Mouse (Mus musculus) kidney, adult 9 months (tissue): Measurements from ENCODE around the gene Ssna1.
"Not testable (repeated sequence)": the region's sequence is repeated elsewhere in the genome, so short reads cannot be mapped to it uniquely, and the experiment has no call there.

ENCODE experiments used
- DNase-seq: peaks from one replicate; pipeline ENCODE4 v3.0.0; 2022

Ssna1 gene

DNA sequence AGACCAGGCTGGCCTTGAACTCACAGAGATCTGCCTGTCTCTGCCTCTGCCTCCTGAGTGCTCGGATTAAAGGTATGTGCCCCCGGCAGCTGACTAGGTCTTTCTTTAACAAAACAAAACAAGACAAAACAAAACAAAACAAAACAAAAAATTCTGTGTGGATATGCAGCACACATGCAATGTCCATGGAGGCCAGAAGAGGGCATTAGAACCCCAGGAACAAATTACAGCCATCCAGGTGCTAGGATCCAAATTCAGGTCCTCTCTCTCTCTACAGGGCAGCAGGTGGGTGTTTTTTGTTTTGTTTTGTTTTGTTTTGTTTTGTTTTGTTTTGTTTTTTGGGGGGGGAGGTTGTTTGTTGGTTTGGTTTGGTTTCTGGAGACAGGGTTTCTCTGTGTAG lies 13.4 kb downstream of the Ssna1 start:
- DNase-seq: no peak

DNA sequence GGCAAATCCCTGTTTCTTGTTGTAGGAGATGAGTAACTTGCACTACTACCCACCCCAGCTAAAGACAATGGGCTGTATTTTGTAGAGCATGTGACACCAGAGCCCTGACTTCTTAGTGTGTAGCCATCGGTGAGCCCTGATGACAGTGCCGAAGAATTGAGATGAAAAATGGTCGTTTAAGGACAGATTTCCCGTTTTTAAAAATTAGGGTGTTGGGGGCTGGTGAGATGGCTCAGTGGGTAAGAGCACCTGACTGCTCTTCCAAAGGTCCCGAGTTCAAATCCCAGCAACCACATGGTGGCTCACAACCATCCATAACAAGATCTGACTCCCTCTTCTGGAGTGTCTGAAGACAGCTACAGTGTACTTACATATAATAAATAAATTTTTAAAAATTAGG lies 15.0 kb downstream of the Ssna1 start:
- not testable (repeated sequence) for DNase-seq

DNA sequence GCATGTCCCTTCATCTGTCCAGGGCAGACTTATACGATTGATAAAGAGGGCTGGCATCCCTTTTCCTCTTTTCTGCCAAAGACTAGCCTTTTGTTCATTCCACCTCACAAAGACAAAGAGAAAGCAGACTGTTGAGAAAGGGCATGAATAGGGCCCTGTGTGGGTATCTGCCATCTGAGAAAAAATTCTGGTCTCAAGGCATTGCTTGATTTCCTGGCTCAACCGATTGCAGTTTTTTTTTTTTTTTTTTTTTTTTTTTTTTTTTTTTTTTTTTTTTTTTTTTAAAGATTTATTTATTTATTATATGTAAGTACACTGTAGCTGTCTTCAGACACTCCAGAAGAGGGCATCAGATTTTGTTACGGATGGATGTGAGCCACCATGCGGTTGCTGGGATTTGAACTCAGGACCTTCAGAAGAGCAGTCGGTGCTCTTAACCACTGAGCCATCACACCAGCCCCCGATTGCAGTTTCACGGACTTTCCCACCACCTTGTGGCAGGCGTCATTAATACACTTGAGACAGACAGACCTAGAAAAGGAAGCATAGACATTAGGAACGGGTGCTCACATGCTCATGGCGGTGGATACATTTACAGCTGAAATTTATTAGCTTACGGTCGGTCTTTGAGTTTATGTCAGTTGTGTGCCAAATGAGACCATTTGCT lies 15.7 kb downstream of the Ssna1 start:
- DNase-seq: peak; percentile 64

DNA sequence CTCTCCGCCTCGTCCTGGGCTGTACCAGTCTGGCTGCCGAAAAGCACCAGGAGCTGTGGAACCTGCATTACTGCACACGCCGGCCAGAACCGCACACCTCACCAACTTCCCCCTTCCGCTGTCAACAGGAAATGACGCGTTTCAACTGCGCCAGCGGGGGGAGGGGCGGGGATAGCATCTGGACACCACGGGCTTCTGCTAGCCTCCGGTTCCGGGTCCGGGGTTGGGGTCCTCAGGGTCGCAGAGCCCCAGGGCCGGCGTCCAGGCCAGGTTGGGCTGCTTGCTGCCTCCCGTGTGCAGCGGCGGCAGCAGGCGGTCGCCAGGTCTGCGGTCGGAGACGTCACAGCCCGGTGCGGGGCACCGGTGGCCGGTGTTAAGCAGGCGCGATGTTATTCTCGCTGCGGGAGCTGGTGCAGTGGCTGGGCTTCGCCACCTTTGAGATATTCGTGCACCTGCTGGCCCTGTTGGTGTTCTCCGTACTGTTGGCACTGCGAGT lies 16.9 kb downstream of the Ssna1 start, which contains the start of gene Tmem203:
Gene Tmem203, plus strand, starts transcription at position 156 of the 496 bp plus-strand sequence.
- DNase-seq: peak; percentile 87

DNA sequence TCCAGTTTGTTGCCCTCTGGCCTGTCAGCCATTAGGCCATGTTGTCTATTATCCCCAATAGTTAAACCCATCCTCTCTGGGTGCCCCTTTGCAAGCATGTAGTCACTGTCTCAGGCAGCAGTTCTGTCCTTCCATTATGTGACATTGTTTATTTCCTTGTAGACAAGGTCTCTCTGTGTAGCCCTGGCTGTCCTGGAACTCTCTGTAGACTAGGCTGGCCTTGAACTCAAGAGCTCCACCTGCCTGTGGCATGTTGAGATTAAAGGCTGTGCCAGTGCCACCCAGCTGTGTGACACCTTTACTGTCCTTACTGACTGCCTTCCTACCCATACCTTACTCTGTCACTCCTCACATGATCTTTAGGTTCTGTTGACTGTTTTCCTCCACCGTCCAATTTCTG lies 19.9 kb downstream of the Ssna1 start:
- peak; percentile 51 for DNase-seq

DNA sequence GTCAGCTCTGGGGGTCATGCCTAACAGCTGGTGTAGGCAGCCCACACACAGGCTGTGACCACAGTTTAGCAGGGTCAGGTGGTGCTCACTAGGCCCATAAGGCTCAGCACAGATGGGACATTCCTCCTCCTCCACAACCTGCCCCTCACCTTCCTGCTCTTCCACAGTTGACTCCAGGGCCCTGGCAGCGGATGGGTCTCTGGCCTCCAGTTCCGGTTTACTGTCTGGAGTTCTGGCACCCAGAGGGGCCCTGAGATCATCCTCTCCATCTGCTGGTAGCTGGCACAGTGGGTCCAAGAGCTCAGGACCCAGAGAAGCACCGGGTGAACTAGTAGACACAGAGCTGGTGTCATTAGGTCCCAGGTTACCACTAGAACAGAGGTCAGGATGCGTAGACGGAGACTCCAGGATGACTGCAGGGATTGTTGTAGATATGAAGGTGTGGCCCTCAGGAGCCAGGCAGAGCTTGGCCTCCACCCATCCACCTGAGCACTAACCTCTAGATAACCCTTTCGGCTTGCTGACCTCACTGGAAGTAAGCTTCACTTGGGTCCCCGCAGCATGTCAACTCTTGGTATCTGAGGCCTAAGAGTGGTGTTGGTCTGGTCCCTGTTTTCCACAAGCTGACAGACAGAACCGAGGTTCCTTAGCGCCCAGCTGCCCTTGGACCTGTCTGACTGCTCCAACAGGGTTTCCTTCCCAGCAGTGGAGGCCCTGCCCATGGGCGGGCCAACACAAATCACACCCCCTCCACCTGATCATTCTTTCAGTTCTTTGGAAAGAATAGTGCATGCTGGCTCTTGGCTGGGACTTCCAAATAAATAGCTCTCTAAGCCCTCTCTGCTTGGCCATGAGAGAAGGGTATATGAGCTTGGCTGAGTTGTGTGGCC lies 25.8 kb downstream of the Ssna1 start, which contains the start of gene AL732309.1:
Gene AL732309.1, minus strand, starts transcription at position 681 of the 890 bp plus-strand sequence.
- DNase-seq: peak; percentile 60

DNA sequence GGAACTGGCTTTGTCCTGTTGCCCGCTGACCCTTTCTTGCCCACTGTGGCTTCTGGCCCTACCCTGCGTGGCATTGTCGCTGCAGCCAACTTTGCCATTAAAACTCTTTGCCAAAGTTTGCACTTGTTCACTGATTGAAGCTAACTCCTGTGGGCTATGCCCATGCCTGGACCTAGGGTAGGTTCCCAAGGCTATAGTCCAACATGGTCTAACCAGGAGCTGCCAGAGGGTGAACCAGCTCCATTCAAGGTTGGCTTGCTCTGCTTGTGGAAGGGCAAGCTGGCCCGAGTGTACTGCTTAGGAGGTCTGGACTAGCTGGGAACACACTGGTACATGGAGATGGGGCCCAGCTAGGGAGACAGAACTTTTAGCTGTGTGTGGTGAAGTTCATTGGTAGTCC lies 28.1 kb downstream of the Ssna1 start:
- DNase-seq: peak; percentile 52

DNA sequence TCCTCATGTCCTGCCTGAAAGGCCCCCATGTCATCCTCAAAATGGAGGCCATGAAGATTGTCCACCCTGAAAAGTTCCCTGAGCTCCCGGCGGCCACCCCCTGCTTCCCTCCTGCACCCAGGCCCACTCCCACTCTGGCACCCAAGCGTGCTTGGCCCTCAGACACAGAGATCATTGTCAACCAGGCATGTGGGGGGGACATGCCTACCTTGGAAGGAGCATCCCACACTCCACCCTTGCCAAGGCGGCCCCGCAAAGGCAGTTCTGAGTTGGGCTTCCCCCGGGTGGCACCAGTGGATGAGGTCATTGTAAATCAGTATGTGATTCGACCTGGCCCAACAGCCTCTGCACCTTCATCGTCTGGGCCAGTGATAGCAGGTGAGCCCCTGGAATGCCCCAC lies 28.9 kb downstream of the Ssna1 start:
- no peak for DNase-seq

DNA sequence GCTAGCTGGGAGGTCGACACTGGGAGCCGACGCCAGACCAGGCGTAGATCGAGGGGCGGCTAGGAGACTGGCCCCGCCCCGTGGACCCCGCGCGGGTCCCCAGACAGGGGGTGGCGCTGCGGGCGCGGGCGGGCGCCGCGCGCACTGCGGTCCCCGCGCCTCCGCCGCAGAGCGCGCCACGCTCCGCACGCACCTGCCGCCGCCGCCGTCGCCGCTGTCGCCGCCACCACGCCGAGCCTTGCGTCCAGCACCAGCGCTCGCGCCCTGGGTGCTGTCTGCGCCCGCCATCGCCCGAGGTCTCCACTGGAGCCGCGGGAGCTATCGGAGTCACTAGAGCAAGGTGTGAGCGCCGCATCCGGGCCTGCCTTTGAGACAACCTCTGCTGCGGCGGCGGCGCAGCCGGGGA lies 30.1 kb downstream of the Ssna1 start, which contains the start of the genes Rnf208 and Cysrt1:
Gene Rnf208, plus strand, starts transcription at position 155 of the 406 bp plus-strand sequence.
Gene Cysrt1, minus strand, starts transcription at position 352 of the 406 bp plus-strand sequence.
- DNase-seq: no peak

DNA sequence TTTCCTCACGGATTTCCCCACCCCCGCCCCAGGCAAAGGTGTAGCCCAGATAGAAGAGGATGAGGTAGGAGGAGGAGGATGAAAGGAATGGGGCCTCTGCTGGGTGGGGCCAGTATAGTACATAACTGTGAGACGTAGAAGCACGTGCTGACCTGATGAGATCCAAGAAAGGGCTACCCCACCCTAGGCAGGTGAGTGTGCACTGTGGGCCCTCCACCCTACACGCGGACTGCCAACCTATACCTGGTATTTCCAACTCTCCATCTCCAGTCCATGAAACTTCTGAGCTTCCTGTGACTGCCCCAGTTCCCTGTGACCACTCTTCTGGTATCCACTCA lies 30.8 kb downstream of the Ssna1 start:
- DNase-seq: no peak

DNA sequence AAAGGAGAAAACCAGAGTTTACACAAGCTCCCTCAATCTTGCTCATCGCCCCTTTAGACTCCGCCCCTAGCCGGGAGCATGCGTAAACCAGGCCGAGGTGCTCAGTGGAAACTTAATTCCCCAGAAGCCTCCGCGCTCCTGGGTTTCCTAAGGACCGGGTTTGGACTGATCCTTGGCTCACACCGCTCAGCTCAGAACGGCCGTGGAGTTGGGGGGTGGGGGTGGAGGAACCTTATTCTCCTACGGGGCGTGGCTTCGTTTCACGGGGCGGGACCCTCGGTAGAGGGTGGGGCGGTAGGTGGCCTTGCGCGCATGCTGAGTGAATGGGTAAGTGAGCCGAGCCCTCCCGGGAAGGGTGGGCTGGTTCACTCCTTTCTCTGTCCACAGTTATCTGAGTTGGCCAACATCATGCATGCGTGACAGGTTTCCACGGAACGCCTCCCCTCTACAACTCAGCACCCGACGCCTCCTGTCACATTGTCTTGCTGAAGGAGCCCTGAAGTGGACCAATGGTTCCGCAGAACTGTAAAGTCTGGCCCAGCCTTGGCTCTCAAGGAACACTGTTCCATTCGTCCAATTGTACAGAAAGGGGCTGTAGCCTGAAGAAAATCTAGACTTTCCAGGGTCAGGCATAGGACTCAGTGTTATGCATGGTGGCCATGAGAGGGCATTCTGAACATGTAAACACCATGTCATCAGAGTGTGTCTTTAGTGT lies 31.4 kb downstream of the Ssna1 start:
- peak; percentile 90 for DNase-seq

DNA sequence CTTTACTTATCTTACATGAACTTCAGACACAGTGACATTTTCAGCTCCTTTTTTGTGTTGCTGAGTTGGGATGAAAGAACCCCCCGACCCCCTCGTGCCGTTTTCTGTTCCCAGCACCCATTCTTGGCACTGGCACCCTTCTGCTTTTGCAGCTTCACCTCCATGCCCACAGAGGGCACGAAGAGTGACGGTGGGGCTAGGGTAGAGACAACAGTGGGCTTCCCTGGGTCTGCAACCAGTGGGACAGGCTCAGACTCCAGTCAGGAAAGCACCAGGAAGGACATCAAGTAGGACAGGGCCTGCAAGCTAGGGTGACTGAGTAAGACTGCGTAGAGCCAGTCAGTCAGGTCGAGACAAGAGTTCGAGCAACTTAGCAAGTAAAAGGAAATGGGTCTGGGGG lies 31.9 kb downstream of the Ssna1 start:
- DNase-seq: no peak

DNA sequence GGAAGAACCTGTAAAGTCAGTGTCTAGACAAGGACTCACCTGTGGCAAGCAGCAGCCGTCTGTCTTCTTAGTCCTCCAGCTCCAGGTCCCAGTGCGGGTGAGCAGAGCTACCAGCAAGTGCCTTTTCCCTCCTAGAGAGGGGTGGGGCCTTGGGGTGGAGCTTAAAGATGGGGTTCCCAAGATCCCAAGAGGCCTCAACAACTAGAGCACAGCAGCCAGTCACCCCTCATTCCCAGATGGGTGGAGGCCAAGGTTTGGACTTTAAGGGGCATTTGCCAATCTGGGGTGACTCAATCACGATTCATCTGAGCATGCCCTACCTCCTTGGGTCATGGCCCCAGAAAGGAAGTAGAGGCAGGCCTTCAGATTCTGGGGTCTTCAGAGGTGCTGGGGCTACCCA lies 32.5 kb downstream of the Ssna1 start:
- no peak for DNase-seq

DNA sequence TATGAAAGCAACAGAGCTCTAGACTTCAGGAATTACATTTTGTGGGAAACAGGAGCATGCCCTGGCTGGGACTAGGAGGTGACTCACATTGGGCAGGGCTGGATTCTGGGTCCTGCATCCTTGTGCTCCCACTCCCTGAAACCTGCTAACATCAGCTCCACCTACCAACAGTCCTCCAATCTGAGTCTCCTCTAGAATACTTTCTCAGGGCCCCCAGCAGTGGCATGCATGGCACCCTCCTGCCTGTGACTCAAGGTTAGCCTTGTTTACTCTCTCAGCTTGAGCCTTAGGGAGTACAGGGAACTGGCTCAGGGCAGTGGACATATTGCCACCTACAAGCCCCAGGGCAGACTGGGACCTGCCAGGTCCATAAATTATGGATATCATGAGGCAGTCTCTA lies 34.1 kb downstream of the Ssna1 start:
- DNase-seq: no peak

DNA sequence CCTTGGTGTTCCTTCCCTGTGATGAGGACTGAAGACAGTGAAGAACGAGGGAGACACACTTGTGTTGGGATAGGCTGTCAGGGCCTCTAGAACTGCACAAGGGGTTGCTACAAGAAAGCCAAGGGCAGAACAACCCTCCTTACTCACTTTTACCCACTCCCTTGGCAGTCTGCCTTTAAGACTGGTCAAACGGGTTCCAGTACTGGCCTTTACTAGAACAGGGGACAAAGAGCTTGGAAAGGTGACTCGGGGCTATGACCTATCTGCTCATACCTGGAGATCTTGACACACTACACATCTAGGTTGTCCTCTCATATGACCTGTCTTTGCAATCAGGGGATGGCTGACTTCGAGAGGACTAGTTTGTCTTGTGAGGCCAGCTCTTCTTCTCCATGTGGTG lies 34.7 kb downstream of the Ssna1 start:
- DNase-seq: peak; percentile 78

DNA sequence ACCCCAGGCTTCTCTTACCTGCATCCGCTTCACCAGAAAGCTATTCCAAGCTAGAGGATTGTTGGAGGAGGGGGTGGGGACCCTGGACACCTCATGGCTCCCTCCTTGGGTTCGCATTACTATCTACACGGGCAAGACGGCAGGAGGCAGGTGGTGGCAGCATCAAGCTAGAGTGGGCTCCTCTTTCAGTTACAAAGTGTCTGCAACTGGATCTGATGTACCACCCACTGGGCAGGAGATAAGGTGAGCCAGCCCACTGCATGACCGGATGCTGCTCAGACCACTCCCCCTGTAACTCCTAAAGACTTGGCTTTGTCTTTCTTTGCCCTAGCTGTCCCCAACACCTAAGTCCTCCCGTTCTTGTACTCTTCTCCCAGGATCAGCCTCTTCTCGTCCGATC lies 35.6 kb downstream of the Ssna1 start, which contains the start of gene Rnf224:
Gene Rnf224, minus strand, starts transcription at position 174 of the 400 bp plus-strand sequence.
- no peak for DNase-seq

DNA sequence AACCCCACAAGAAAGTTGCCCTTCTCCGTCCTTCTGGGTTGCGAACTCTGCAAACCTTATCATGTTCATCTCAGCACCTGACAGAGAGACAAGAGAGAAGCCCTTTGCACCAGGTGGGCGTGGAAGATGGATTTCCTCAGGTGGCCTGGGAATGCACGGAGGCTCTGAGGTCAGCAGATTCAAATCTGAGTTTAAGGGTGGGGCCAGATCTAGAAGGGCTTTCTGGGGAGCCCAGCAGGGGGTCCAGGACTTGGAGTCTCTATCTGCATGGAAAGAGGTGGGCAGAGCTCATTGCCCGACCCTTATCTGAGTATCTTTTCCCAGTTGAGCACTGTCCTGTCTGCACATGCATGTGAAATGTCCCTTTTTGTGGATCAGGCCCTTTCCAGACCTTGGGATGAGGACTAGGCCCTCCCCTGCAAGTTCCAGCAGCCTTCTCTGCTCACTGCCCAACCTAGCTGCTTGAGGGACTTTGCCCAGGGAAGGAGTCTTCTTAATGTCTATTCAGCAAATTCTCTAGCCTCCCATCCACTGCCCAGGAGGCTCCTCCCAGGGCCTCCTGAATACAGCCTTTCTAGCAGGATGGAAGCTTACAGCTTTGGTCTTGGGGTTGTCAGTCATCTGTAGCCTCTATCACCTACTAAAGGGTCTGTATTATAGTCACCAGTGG lies 37.6 kb downstream of the Ssna1 start:
- DNase-seq: peak; percentile 83

DNA sequence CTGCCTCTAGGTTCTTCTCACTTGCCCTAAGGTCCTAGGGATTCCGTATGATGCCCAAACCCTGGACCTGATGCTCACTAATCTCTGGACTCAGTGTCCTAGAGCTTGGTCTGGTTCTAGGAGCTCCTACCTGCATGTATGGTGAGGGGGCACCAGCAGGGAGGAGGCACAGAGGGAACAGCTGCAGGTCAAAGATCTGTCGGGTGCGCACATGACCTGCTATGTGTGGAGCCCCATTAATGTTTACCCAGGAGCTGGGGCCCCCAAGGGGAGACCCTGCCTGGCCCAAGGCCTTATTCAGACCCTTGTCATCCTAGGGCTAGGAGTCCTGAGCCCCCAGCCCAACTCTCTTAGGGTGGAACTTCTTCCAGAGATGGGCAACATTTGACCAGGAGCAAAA lies 38.2 kb downstream of the Ssna1 start, which contains the start of gene Slc34a3:
Gene Slc34a3, minus strand, starts transcription at position 315 of the 400 bp plus-strand sequence.
- peak; percentile 66 for DNase-seq

DNA sequence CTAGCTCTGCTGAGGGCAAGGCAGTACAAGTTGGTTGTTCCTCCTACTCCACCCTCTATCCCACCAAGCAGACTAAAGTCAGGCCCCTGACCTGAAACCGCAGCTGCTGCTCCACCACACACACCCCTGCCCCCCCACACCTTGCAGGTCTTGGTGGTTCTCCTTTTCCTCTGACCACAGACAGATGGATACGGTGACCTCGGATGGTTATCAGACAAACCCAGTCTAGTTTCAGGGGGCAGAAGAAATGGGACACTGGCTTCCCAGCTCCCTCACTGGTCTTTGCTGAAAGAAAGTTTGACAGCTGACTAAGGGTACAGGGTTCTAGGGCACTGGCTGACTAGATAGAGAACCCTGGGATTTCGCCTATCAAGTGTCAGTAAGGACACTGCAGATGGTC lies 38.8 kb downstream of the Ssna1 start:
- no peak for DNase-seq

DNA sequence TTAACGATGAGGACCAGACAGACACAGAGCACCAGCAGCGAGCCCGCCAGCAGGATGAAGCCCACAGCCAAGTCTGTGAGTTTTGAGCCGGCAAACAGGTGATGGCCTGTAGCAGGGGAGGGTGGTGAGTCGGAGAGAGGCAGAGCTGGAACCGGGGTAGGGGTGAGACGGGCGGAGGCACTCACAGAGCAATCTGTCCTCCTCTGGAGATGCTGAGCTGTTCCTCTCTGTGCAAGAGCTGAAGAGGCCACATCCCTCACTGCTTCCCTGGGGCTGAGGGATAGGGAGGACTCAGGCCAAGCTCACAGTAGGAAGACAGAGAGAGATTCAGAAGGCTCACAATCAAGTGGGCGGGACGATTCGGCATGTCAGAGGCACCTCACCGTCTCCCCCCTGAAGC lies 41.2 kb downstream of the Ssna1 start:
- no peak for DNase-seq

DNA sequence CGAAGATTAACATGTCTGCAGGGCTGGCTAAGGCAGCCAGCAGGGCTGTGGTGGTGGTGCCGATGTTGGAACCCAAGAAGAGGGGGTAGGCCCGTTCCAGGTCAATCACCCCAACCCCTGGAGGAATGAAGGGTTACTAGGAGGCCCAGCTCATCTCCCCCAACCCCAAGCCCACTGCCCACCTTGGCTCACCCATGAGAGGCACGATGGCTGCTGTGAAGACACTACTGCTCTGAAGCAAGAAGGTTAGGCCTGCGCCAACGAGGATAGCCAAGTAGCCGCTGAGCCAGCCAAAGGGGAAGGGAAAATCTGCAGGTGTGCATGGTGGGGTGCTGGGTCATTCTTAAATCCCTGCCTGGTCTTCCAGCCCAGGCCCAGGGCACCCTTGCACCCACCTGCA lies 41.7 kb downstream of the Ssna1 start:
- no peak for DNase-seq

DNA sequence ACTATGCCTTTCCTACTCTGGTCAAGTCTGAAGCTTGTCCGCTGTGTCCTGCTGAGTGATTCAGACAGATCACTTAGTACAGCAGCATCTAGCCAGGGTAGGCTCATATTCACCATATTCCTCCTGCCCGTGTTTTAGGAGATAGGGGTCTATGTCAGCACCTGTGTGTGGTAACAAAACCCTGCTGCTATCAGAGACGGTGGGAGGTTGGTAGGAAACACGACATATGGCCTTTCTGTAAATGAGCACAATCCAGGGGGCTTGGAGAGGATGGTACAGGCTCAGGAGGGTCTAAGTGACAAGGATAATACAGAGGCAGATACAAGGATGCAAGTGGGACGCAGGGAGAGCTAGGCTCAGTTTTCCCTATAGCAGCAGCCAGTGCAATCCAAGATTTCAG lies 42.7 kb downstream of the Ssna1 start:
- no peak for DNase-seq
